8 mouse cellular contexts compared by ENCODE assay signal in the genomic region with DNA sequence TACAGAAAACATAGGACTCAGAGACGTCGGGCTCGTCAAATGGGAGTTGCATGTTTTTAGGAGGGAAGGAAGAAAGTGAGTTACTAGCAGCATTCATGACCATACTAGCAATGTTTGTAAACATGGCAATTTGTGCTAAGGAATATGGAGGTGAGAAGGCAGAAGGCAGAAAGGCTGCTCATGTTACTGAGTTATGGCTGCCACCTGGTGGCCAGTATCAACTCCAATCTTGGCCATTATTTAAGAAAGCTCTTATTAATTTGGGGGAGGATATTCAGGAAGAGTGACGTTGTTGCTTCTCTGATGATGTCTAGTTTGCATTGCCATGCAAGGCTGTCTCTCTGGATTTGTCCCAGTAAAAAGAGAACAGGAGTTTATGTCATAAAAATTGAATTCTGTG.
DNase-seq lines count a peak whose midpoint lies in the region; ATAC-seq lines count a peak whose summit lies in the region.

No protein-coding gene starts in this region.

- 55% methylated on average over 4 of the region's 4 CpGs for WGBS in large intestine, adult 2 months

- peak; percentile 35 for DNase-seq in layer of hippocampus, adult 11-12 months (ENCODE audit: low spot score)
- no peak for DNase-seq in layer of hippocampus, adult 9-10 months (ENCODE audit: low spot score)
- DNase-seq in Muller cell, postnatal 12 days (ENCODE audit: inconsistent ontology term), result peak; percentile 37
- DNase-seq in cerebellum, adult 9-10 months, result peak; percentile 31
- peak; percentile 8 for DNase-seq in large intestine, adult 2 months (ENCODE audit: low read depth, low spot score)
- peak; percentile 80 for DNase-seq in lung, postnatal 36 days
- peak; percentile 37 for DNase-seq in thymus, postnatal 0 days (ENCODE audit: low spot score)

- ATAC-seq in frontal cortex, adult (ENCODE audit: low TSS enrichment), result peak; percentile 73; the same call in 1 of the 2 replicates
